Mouse (Mus musculus): ENCODE measurements around the gene Trpc7. TPM values are rescaled to one million over a fixed set of nuclear protein-coding genes. Genes with fewer than 3 reads are reported as not detected.

The Trpc7 gene
- polyA plus RNA-seq, 1 experiment from 2014 or later: not detected

DNA sequence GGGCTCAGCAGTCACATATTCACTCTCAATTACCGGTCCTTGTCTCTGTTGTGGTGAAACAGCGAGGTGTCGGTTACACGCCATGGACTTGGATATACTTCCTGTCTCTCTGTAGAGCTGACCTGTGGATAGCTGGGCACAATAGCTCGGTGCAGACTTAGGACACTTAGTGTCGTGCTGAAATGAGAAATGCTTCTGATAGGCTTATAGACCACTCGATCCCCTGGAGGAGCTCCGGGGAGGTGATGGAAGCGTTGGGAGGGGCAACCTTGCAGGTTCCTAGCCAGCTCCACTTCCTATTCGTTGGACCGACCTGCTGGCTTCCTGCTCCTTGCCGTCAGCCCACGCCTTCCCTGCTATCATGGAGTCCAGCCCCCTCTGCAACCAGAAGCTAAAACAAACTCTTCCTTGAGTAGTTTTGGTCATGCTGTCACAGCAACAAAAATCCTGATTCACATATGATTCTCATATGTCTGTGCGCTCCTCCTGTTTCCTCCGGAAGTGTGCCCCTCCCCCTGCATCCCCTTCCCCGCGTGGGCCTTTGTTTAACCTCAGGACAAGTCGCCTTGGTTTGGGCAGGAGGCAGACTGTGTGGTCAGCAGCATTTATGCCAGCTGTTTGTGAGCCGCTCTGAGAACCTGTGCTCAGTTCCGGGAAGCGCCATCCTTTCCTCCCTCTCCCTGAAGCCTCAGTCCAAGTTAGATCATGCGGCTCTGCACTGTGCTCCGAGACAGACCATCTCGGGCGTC lies 130.3 kb downstream of the Trpc7 start:
- 53% methylated on average over 25 of the region's 25 CpGs for WGBS
- ATAC-seq (ENCODE audit: insufficient read depth, low FRiP score, low TSS enrichment): no peak
- Histone ChIP-seq H3K4me3 (ENCODE audit: low read depth, low read length) (no peak overlapping the region), H3K9ac (ENCODE audit: low read length) (no peak overlapping the region), H3K4me2 (ENCODE audit: low read depth) (peak overlapping the region; percentile 12; the same call in 1 of the 2 replicates), H3K4me1 (ENCODE audit: control insufficient read depth, insufficient read depth, low read length) (no peaks in the 10 kb centered on the region), H3K36me3 (ENCODE audit: control insufficient read depth, insufficient read depth, low read length) (no peaks in the 10 kb centered on the region), H3K27ac (ENCODE audit: low read depth, low read length) (no peak overlapping the region), H3K9me3 (ENCODE audit: control insufficient read depth, low read length) (no peaks in the 10 kb centered on the region), H3K27me3 (ENCODE audit: control insufficient read depth, insufficient read depth, low read length) (no peaks in the 10 kb centered on the region)
- DNase-seq (ENCODE audit: low spot score): no peak

DNA sequence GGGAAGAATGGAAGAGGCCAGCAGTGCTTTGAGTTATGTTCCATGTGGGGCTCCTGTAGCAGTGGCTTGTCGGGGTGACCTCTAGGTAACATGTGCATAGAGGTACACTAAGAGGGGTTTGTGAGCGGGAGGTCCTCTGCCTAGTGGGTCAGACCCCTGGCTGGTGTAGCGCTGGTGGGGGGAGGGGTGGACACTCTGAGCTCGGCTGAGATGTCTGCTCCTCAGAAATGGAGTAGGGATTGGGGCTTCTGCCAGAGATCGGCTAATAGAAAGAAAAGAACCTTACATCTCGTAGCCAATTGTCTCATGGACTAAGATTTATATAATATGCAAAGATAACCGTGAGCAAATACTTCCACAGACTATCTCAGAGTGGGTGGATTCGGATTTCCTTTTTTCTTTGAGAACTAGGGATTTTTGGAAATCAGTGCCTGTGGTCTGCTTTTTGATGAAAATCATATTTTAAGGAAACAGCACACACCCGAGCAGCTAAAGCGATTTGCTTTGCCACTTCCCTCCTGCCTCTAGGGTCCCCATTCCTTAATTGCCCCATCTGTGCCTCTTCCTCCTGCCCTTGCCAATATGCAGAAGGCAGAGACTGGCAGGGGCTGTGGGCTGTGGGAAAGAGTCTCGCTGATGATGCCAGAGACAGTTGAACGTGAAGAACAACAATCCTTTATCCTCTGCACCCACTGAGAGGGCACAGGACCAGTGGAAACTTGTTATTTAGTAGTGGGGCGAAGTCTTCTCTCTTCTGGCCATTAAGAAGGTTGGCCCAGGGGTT lies 133.2 kb downstream of the Trpc7 start:
- H3K27me3 ChIP-seq (ENCODE audit: control insufficient read depth, insufficient read depth, low read length): no peaks in the 10 kb centered on the region
- no peaks in the 10 kb centered on the region for H3K36me3 ChIP-seq (ENCODE audit: control insufficient read depth, insufficient read depth, low read length)
- H3K9me3 ChIP-seq (ENCODE audit: control insufficient read depth, low read length): no peaks in the 10 kb centered on the region
- no peak for DNase-seq (ENCODE audit: low spot score)
- WGBS: 43% methylated on average over 13 of the region's 13 CpGs
- H3K27ac ChIP-seq (ENCODE audit: low read depth, low read length): no peak overlapping the region
- no peaks in the 10 kb centered on the region for H3K4me1 ChIP-seq (ENCODE audit: control insufficient read depth, insufficient read depth, low read length)
- no peak overlapping the region for H3K4me3 ChIP-seq (ENCODE audit: low read depth, low read length)
- H3K9ac ChIP-seq (ENCODE audit: low read length): no peak overlapping the region
- no peak for ATAC-seq (ENCODE audit: insufficient read depth, low FRiP score, low TSS enrichment)
- no peak overlapping the region for H3K4me2 ChIP-seq (ENCODE audit: low read depth)

DNA sequence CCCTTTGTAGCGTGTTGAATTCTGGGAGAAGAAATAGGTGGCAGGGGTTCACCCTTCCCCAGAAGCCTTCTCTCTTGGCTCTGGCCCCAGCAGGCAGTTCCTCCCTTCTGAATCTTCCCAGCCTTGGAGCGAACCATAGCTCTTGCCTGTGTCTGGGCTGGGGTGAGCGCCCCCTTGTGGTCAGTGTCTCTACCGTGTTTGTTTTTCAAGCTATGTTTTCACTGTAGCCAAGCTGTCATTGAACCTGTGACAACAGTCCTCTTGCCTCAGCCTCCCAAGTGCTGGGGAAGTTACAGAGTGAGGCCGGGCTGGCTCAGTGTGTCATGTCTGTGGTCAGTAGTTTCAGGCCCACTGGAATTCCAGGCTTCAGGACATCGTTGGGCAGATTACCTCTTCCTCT lies 137.3 kb downstream of the Trpc7 start:
- DNase-seq (ENCODE audit: low spot score) (peak; percentile 78), ATAC-seq (ENCODE audit: insufficient read depth, low FRiP score, low TSS enrichment) (no peak)
- Histone ChIP-seq H3K9me3 (ENCODE audit: control insufficient read depth, low read length) (no peaks in the 10 kb centered on the region), H3K4me3 (ENCODE audit: low read depth, low read length) (no peak overlapping the region), H3K27ac (ENCODE audit: low read depth, low read length) (no peak overlapping the region), H3K9ac (ENCODE audit: low read length) (no peak overlapping the region), H3K4me1 (ENCODE audit: control insufficient read depth, insufficient read depth, low read length) (peaks cover 2% of the 10 kb centered on the region; the same call in 1 of the 2 replicates), H3K4me2 (ENCODE audit: low read depth) (no peak overlapping the region), H3K36me3 (ENCODE audit: control insufficient read depth, insufficient read depth, low read length) (no peaks in the 10 kb centered on the region), H3K27me3 (ENCODE audit: control insufficient read depth, insufficient read depth, low read length) (peaks cover 14% of the 10 kb centered on the region)
- WGBS: 28% methylated on average over 6 of the region's 6 CpGs

DNA sequence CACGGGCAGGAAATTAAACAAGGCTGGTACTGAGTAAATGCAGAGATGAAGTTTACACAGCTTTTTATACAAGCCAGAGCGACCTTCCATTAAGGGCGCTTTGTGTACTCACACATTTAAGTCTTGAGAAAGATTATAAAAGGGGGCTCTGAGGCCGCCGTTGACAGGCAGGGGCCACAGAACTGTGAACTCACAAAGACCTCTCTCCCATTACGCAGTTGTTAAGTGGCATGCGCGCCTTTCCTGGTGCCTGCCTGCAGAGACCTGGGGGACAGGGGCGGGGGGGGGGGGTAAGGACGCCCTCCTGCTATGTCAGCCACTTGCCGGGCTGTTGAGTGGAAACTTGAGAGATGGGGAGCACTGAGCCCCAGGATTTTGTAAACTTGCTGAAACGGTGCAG lies 138.6 kb downstream of the Trpc7 start:
- ATAC-seq (ENCODE audit: insufficient read depth, low FRiP score, low TSS enrichment): no peak
- peaks cover 8% of the 10 kb centered on the region; the same call in 1 of the 2 replicates for H3K4me1 ChIP-seq (ENCODE audit: control insufficient read depth, insufficient read depth, low read length)
- peaks cover 27% of the 10 kb centered on the region for H3K27me3 ChIP-seq (ENCODE audit: control insufficient read depth, insufficient read depth, low read length)
- no peak overlapping the region for H3K27ac ChIP-seq (ENCODE audit: low read depth, low read length)
- no peak overlapping the region for H3K4me2 ChIP-seq (ENCODE audit: low read depth)
- H3K4me3 ChIP-seq (ENCODE audit: low read depth, low read length): no peak overlapping the region
- H3K36me3 ChIP-seq (ENCODE audit: control insufficient read depth, insufficient read depth, low read length): no peaks in the 10 kb centered on the region
- 53% methylated on average over 12 of the region's 12 CpGs for WGBS
- no peak for DNase-seq (ENCODE audit: low spot score)
- H3K9me3 ChIP-seq (ENCODE audit: control insufficient read depth, low read length): no peaks in the 10 kb centered on the region
- no peak overlapping the region for H3K9ac ChIP-seq (ENCODE audit: low read length)

DNA sequence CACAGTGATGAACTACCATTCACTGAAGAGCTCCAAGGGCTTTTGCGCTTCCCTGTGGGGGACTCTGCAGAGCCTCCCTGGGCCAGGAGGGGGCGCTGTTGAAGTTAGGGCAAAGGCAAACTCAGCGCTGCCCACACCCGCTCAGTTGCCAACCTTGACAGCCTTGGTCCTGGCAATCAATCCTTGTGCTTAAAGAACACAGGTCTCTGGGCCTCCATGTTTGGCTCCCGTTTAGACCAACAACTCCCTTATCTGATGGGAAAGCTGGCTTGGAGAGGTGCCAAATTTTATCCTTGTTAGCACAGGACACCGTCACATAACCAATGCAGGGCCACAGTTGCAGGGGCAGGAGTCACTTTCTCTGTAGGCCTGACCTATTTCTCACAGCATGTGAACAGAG lies 139.9 kb downstream of the Trpc7 start:
- Histone ChIP-seq H3K9me3 (ENCODE audit: control insufficient read depth, low read length) (no peaks in the 10 kb centered on the region), H3K4me3 (ENCODE audit: low read depth, low read length) (no peak overlapping the region), H3K4me1 (ENCODE audit: control insufficient read depth, insufficient read depth, low read length) (peaks cover 8% of the 10 kb centered on the region; the same call in 1 of the 2 replicates), H3K36me3 (ENCODE audit: control insufficient read depth, insufficient read depth, low read length) (no peaks in the 10 kb centered on the region), H3K27me3 (ENCODE audit: control insufficient read depth, insufficient read depth, low read length) (peaks cover 40% of the 10 kb centered on the region), H3K27ac (ENCODE audit: low read depth, low read length) (no peak overlapping the region), H3K4me2 (ENCODE audit: low read depth) (no peak overlapping the region), H3K9ac (ENCODE audit: low read length) (no peak overlapping the region)
- no peak for ATAC-seq (ENCODE audit: insufficient read depth, low FRiP score, low TSS enrichment)
- DNase-seq (ENCODE audit: low spot score): no peak
- WGBS: 71% methylated on average over 6 of the region's 6 CpGs

DNA sequence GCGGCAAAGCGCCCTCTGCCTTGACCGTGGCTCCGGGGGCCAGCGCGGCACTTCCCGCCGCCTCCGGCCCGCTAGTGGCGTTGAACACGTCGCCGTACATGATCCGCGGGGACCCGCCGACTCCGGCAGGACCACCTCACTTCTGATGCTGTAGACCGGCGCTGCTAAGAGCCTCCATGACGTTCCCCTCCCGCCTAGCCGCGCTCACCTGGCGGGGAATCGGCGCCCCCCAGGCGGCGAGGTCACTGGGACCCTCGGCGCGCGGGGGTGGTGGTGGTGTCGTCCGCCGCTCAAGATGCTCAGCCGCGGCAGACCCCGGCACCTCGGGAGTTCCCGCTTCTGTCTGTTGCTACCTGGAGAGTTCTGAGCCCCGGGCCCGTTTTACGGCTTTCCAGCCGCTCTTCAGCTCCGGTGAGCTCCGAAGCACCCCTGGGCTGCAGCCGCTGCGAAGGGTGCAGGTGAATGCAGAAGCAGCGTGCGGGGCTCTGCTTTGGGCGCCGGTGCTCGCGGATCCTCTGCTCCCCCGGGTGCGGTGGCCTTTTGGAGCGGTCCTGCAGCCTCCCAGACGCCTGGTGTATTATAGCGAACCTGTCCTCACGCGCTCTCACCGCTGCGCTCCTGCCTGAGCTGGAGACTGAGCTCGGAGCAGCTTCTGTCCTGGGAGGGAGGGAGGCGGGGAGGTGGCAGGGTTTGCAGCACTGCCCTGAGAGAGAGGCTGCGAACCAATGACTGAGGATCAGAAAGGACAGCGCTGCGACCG lies 142.4 kb downstream of the Trpc7 start, which contains the start of gene Gm45623:
Gene Gm45623, minus strand, starts transcription at position 636 of the 760 bp plus-strand sequence.
- Histone ChIP-seq H3K9me3 (ENCODE audit: control insufficient read depth, low read length) (no peaks in the 10 kb centered on the region), H3K36me3 (ENCODE audit: control insufficient read depth, insufficient read depth, low read length) (no peaks in the 10 kb centered on the region), H3K4me2 (ENCODE audit: low read depth) (peak within 1 kb of the TSS; percentile 84), H3K27ac (ENCODE audit: low read depth, low read length) (no peak within 1 kb of the TSS), H3K27me3 (ENCODE audit: control insufficient read depth, insufficient read depth, low read length) (peaks cover 41% of the 10 kb centered on the region), H3K9ac (ENCODE audit: low read length) (peak within 1 kb of the TSS; percentile 31), H3K4me3 (ENCODE audit: low read depth, low read length) (peak within 1 kb of the TSS; percentile 46), H3K4me1 (ENCODE audit: control insufficient read depth, insufficient read depth, low read length) (peaks cover 8% of the 10 kb centered on the region; the same call in 1 of the 2 replicates)
- WGBS: 1% methylated on average over 68 of the region's 71 CpGs
- no peak for ATAC-seq (ENCODE audit: insufficient read depth, low FRiP score, low TSS enrichment)
- peak; percentile 52 for DNase-seq (ENCODE audit: low spot score)

DNA sequence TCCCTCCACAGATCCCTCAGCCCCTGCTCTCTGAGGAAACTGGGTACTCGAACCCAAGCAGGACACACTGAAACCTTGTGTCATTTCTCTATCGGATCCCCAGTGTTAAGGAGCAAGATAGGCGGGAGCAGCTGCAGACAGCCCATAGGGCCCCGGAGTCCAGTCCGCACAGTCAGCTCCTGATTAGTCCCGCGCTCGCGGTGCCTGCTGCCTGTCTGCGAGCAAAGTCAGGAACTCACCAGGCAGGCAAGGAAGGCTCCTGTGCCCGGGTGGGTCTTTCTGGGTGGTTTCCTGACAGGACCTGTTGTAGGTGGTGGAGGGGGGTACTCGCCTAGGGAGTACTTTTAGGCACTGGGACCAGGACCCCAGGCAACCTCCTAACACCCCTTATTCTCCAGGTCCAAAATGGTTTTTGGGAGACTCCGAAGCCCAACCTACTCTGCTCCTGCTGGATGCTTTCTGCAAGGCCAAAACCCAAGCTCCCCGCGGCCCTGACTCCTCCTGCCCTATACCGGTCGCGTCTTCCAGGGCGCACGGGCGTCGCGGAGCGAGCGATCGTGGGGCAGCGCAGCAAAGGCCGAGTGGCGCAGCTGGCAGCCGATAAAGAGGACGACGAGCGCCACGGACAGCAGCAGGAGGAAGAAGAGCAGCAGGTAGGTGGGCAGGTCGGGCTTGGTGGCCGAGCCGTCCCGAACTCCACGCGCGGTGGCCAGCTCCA lies 143.2 kb downstream of the Trpc7 start:
- WGBS: under 1% methylated on average over 41 of the region's 41 CpGs
- peaks cover 8% of the 10 kb centered on the region; the same call in 1 of the 2 replicates for H3K4me1 ChIP-seq (ENCODE audit: control insufficient read depth, insufficient read depth, low read length)
- H3K36me3 ChIP-seq (ENCODE audit: control insufficient read depth, insufficient read depth, low read length): no peaks in the 10 kb centered on the region
- peak overlapping the region; percentile 46 for H3K4me3 ChIP-seq (ENCODE audit: low read depth, low read length)
- no peaks in the 10 kb centered on the region for H3K9me3 ChIP-seq (ENCODE audit: control insufficient read depth, low read length)
- DNase-seq (ENCODE audit: low spot score) (peak; percentile 58), ATAC-seq (ENCODE audit: insufficient read depth, low FRiP score, low TSS enrichment) (no peak)
- H3K9ac ChIP-seq (ENCODE audit: low read length): peak overlapping the region; percentile 31; the same call in 1 of the 2 replicates
- peaks cover 41% of the 10 kb centered on the region for H3K27me3 ChIP-seq (ENCODE audit: control insufficient read depth, insufficient read depth, low read length)
- H3K27ac ChIP-seq (ENCODE audit: low read depth, low read length): no peak overlapping the region
- peak overlapping the region; percentile 84 for H3K4me2 ChIP-seq (ENCODE audit: low read depth)

DNA sequence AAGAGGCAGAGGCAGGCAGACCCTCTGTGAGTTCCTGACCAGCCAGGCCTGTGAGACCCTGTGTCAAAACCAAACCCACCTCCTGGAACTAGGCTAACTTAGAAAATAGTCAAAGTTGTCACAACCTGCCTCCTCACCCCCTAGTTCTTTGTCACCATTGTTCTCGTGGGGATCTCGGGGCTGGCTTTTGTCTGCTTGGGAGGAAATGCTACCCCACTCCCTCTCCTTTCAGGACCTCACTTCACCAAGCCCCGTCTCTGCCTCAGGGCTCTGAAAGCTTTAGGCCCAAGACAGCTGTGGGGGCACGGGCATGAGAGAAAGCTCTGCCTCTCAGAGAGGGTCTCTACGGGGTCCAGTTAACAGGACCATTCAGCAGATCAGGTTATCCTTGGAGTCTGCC lies 144.0 kb downstream of the Trpc7 start:
- Histone ChIP-seq H3K27ac (ENCODE audit: low read depth, low read length) (no peak overlapping the region), H3K36me3 (ENCODE audit: control insufficient read depth, insufficient read depth, low read length) (no peaks in the 10 kb centered on the region; the same call in 1 of the 2 replicates), H3K9me3 (ENCODE audit: control insufficient read depth, low read length) (no peaks in the 10 kb centered on the region), H3K27me3 (ENCODE audit: control insufficient read depth, insufficient read depth, low read length) (peaks cover 41% of the 10 kb centered on the region), H3K4me3 (ENCODE audit: low read depth, low read length) (no peak overlapping the region), H3K4me1 (ENCODE audit: control insufficient read depth, insufficient read depth, low read length) (peaks cover 8% of the 10 kb centered on the region; the same call in 1 of the 2 replicates), H3K4me2 (ENCODE audit: low read depth) (no peak overlapping the region), H3K9ac (ENCODE audit: low read length) (no peak overlapping the region)
- no peak for DNase-seq (ENCODE audit: low spot score)
- WGBS: 21% methylated on average over 5 of the region's 5 CpGs
- no peak for ATAC-seq (ENCODE audit: insufficient read depth, low FRiP score, low TSS enrichment)

Measured in neural tube, embryonic 11.5 days (tissue).